1 mouse cellular context compared by ENCODE assay signal in the genomic region with DNA sequence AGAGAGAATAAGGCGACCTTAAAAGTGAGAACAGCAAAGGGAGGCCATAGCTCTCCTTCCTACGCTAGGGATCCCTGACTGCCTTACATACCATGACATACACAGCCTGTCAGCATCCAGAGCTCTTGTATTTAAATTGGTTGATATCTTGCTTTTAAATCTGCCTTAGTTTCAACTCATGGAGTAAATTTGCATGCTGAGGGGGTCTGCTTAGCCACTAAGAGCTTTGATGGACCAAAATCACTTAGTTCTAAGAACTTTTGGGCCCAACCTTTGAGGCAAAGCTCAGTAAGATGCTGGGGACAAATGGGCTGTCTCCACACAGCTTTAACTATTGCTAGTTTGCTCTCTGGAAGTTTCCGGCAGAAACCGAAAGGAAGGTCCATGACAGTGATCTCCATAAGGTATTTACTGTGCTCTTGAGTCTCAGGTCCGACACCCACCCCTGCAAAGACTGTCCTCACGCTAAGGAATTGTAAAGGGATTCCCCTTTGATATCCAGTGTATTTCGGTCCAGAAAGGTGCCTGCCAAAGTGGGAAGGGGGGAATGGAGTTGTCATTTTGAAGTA.
TF ChIP-seq lines count a peak whose summit lies in the region.

No protein-coding gene starts in this region.

TF ChIP-seq in ES-E14, 5 proteins besides CTCF, POLR2A, EP300 and RAD21 (continued from another document):
- TF ChIP-seq ZNF384 (IDR thresholded peaks at IDR 0.05; ENCODE audit: low read depth, low read length) (no peak), HCFC1 (IDR thresholded peaks at IDR 0.05; ENCODE audit: borderline replicate concordance, insufficient read depth, low read length) (no peak), CHD2 (IDR thresholded peaks at IDR 0.05; ENCODE audit: low read depth, low read length) (no peak)
